Mouse (Mus musculus) midbrain, embryonic 16.5 days (tissue): ENCODE data around the gene Strc. TPM values are rescaled to one million over a fixed set of nuclear protein-coding genes. Genes with fewer than 3 reads are reported as not detected.

Source experiments
- ATAC-seq: fragments of 200-750 bp; cut with Nextera tagmentation; 2 replicates; pipeline ENCODE4 v1.8.0; 2017; ENCODE audit warnings: moderate TSS enrichment
- H3K27ac ChIP-seq: fragments of 300-500 bp; sonication (generic); 2 replicates; pipeline ENCODE4 v1.5.1; 2014; ENCODE audit warnings: mild to moderate bottlenecking, low read length, mixed read lengths
- H3K27me3 ChIP-seq: fragments of 300-500 bp; sonication (generic); 2 replicates; pipeline ENCODE4 v1.6.1; 2014; ENCODE audit warnings: low read depth, low read length, mixed read lengths; ENCODE audit not compliant: control insufficient read depth, insufficient read depth
- H3K36me3 ChIP-seq: fragments of 300-500 bp; sonication (generic); 2 replicates; pipeline ENCODE4 v1.6.1; 2014; ENCODE audit warnings: mild to moderate bottlenecking, low read length, moderate library complexity, mixed read lengths; ENCODE audit not compliant: control insufficient read depth, insufficient read depth
- H3K4me1 ChIP-seq: fragments of 300-500 bp; sonication (generic); 2 replicates; pipeline ENCODE4 v1.6.1; 2014; ENCODE audit warnings: mild to moderate bottlenecking, low read length, mixed read lengths; ENCODE audit not compliant: control insufficient read depth, insufficient read depth
- H3K4me2 ChIP-seq: fragments of 300-500 bp; sonication (generic); 2 replicates; pipeline ENCODE4 v1.6.1; 2014; ENCODE audit warnings: mild to moderate bottlenecking, low read length, mixed read lengths
- H3K4me3 ChIP-seq: fragments of 300-500 bp; sonication (generic); 2 replicates; pipeline ENCODE4 v1.5.1; 2014; ENCODE audit warnings: low read depth, mild to moderate bottlenecking, low read length, moderate library complexity, mixed read lengths
- H3K9ac ChIP-seq: fragments of 300-500 bp; sonication (generic); 2 replicates; pipeline ENCODE4 v1.6.1; 2014; ENCODE audit warnings: low read depth, low read length, mixed read lengths
- H3K9me3 ChIP-seq: fragments of 300-500 bp; sonication (generic); replicated peaks from 2 replicates; pipeline ENCODE4 v1.6.1; 2014; ENCODE audit warnings: mild to moderate bottlenecking, low read length, mixed read lengths; ENCODE audit not compliant: control insufficient read depth, poor library complexity, severe bottlenecking
- WGBS: fragments of 180-500 bp; shearing (Covaris S2); extraction: QIAGEN DNeasy Blood & Tissue Kit; methylation state at CpG from one replicate; pipeline ENCODE4 v1.1.7; 2014; 5-methylcytosine and 5-hydroxymethylcytosine counted together
- polyA plus RNA-seq: library from polyadenylated mRNA; unstranded; fragments of >200 nt; fragmentation: Nextera tagmentation; extraction: Ambion mirVana; gene quantifications from 2 replicates; pipeline ENCODE4 v1.2.1, GENCODE M21; 2015

Strc gene
- polyA plus RNA-seq, 1 experiment from 2014 or later = 0.03 TPM

DNA sequence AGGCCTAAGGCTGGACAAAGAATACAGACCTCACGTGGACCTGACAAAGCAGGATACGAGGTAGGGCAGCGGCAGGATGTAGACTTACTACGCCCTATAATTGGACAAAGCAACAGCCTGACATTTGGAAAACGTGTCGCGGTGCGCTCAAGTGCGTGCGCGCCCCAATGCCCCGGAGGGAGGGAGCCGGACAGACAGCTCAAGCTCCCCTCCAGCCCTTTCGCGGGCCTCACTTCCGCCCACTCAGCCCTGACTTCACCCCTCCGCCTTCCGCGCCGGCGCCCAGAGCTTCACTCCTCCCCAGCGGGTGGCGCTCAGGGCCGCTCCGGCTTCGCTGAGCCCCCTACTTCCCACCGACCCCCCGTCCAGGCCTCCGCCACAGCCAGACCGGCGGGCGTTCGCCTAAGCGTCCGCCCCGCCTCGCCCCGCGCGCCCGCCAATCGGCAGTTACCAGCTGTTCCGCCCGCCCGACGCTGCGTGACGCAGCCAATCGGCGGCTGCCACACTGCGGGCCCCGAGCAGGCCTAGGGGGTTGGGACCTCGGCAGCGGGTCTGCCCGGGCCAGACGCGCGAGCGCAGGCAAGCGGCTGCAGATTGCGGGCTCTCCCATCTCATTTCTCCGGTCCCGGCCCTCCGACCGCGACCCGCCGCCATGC is 26.5 kb upstream of the Strc start, which contains the start of the genes Pdia3 and Catsper2:
Gene Pdia3 (plus strand): TSS at position 389 of the 656 bp plus-strand sequence.
Gene Catsper2 (minus strand): TSS at position 406 of the 656 bp plus-strand sequence.
- ATAC-seq = peak; percentile 99
- Histone ChIP-seq H3K4me1 (peaks cover 26% of the 10 kb centered on the region), H3K9ac (peak within 1 kb of the TSS; percentile 96), H3K9me3 (no peaks in the 10 kb centered on the region), H3K27me3 (no peaks in the 10 kb centered on the region), H3K4me3 (peak within 1 kb of the TSS; percentile 99), H3K27ac (peak within 1 kb of the TSS; percentile 94), H3K36me3 (no peaks in the 10 kb centered on the region), H3K4me2 (peak within 1 kb of the TSS; percentile 79)
- under 1% methylated on average over 66 of the region's 68 CpGs for WGBS

DNA sequence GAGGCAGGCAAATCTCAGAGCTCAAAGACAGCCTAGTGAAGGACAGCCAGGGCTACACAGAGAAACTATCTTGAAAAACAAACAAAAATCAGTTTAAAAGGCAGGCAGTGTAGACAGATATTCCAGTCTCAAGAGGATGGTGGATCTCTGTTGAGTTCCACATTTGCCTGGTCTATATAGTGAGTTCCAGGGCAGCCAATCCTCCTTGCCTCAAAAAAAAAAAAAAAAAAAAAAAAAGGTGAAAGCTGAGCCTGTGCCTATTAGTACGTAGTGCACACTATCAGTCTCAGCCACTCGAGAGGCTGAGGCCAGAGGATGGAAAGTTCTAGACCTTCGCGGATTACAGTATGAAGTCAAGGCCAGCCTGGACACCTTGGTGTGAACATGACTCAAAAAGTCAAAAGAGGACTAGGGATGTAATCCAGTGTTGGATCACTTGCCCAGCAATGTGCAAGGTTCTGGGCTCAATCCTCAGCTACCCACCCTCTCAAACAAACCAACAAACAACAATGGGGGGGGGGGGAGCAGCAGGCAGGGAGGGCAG is 25.9 kb upstream of the Strc start:
- Histone ChIP-seq H3K4me2 (peak overlapping the region; percentile 64), H3K9me3 (no peaks in the 10 kb centered on the region), H3K4me3 (peak overlapping the region; percentile 99), H3K36me3 (no peaks in the 10 kb centered on the region), H3K27ac (peak overlapping the region; percentile 94), H3K4me1 (peaks cover 26% of the 10 kb centered on the region), H3K9ac (peak overlapping the region; percentile 96), H3K27me3 (no peaks in the 10 kb centered on the region)
- WGBS = 11% methylated on average over 4 of the region's 4 CpGs
- peak; percentile 16; the same call in 1 of the 2 replicates for ATAC-seq

DNA sequence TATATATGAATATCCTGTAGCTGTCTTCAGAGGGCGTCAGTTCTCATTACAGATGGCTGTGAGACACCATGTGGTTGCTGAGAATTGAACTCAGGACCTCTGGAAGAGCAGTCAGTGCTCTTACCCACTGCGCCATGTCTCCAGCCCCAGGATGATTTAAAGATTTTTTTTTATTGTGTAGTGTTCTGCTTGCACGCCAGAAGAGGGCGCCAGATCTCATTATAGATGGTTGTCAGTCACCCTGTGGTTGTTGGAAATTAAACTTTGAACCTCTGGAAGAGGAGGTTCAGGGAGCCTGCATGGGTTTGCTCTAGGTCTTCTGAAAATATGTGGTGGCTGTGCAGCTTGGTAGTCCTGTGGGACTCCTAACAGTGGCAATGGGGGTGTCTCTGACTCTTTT is 21.2 kb upstream of the Strc start:
- H3K9ac ChIP-seq = no peak overlapping the region
- peaks cover 6% of the 10 kb centered on the region for H3K4me1 ChIP-seq
- no peak overlapping the region for H3K4me2 ChIP-seq
- H3K27ac ChIP-seq = no peak overlapping the region
- H3K27me3 ChIP-seq = no peaks in the 10 kb centered on the region
- ATAC-seq = no peak
- H3K9me3 ChIP-seq = no peaks in the 10 kb centered on the region
- H3K4me3 ChIP-seq = no peak overlapping the region
- 31% methylated on average over 4 of the region's 4 CpGs for WGBS
- H3K36me3 ChIP-seq = no peaks in the 10 kb centered on the region

DNA sequence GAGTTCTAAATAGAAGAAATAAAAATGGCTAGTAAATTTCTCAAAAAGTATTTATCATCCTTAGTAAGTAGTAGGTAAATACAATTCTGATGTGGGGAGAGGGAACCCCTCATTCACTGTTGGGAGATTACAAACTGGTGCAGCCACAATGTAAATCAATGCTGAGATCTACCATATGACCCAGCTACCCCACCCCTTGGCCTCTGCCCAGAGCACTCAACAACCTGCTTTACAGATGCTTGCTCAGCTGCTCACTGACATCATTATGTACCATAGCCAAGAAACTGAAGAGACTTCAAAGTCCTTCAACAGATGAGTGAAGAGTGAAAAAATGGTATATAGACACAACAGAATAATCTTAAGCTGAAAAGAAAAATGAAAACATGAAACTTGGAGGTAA is 16.3 kb upstream of the Strc start:
- Histone ChIP-seq H3K4me2 (no peak overlapping the region), H3K9ac (no peak overlapping the region), H3K27ac (no peak overlapping the region), H3K9me3 (no peaks in the 10 kb centered on the region), H3K36me3 (no peaks in the 10 kb centered on the region), H3K4me1 (no peaks in the 10 kb centered on the region), H3K27me3 (no peaks in the 10 kb centered on the region), H3K4me3 (no peak overlapping the region)
- ATAC-seq = no peak

DNA sequence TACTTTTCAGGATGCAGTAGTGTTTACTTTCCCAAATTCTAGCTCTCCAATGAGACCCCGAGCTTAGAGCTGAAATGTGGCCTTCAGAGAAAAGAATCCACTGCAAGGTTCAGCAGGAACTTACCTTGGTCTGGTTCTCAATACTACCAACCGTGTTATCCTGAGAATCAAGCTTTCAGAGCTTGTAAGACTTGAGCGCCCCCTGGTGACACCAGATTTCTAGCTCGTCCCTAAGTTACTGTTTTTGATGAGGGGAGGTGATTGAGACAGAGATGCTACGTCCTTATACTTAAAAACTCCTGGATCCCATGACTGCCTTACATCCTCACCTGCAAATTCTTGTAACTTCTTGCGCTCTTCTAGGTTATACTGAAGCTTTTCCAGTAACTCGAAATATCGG is 9.7 kb upstream of the Strc start:
- Histone ChIP-seq H3K4me1 (no peaks in the 10 kb centered on the region), H3K9me3 (no peaks in the 10 kb centered on the region), H3K4me2 (no peak overlapping the region), H3K4me3 (no peak overlapping the region), H3K27me3 (no peaks in the 10 kb centered on the region), H3K27ac (no peak overlapping the region), H3K9ac (no peak overlapping the region), H3K36me3 (no peaks in the 10 kb centered on the region)
- 14% methylated on average over 8 of the region's 8 CpGs for WGBS
- no peak for ATAC-seq

DNA sequence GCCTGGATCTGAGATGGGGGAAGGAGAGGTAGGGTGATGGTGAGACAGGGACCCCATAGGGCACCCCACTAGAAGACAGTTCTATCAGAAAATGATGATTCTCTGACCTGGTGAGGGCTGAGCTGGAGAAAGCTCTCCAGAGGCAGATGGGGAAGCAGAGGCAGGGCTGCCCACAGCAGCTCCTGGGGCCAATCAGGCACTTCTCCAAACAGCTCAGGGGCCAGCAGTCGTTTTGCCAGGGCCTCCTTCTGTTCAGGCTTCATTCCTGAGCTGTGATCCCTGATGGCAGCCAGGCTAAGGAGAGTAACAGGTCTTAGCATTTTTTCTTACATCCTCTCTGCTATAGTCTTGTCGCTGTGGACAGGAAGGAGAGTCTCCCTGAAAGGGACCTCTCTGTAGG is 12.2 kb downstream of the Strc start:
- no peak for ATAC-seq
- H3K4me1 ChIP-seq = no peaks in the 10 kb centered on the region
- no peak overlapping the region for H3K27ac ChIP-seq

DNA sequence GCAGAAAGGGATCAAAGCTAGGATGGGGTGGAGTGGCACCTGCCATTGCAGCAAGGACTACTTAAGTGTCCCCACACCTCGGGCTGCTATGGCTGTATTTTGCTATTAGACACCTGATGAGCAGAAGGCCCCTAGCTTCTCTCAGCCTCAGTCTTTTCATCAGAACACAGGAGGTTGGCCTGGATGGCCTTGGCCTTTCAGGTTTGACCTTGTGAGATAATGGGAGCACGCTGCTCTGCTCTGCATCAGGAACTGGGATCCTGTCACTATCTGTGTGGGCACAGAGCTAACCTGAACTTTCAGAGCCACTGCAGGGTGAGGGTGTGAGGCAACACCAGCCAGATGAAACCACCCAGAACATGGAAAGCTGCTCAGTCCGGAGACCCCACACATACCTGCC is 14.7 kb downstream of the Strc start:
- 76% methylated on average over 3 of the region's 3 CpGs for WGBS
- no peak overlapping the region for H3K27ac ChIP-seq
- H3K4me2 ChIP-seq = no peak overlapping the region
- no peak overlapping the region for H3K4me3 ChIP-seq
- ATAC-seq = no peak
- no peaks in the 10 kb centered on the region for H3K27me3 ChIP-seq
- no peaks in the 10 kb centered on the region for H3K36me3 ChIP-seq
- no peaks in the 10 kb centered on the region for H3K9me3 ChIP-seq
- H3K9ac ChIP-seq = no peak overlapping the region
- H3K4me1 ChIP-seq = no peaks in the 10 kb centered on the region

More for the DNA sequence above, 12.2 kb downstream of the Strc start:
- H3K4me3 ChIP-seq = no peak overlapping the region
- H3K4me2 ChIP-seq = no peak overlapping the region
- H3K9ac ChIP-seq = no peak overlapping the region
- no peaks in the 10 kb centered on the region for H3K36me3 ChIP-seq
- no peaks in the 10 kb centered on the region for H3K27me3 ChIP-seq
- WGBS = 59% methylated on average over 2 of the region's 2 CpGs
- H3K9me3 ChIP-seq = no peaks in the 10 kb centered on the region

DNA sequence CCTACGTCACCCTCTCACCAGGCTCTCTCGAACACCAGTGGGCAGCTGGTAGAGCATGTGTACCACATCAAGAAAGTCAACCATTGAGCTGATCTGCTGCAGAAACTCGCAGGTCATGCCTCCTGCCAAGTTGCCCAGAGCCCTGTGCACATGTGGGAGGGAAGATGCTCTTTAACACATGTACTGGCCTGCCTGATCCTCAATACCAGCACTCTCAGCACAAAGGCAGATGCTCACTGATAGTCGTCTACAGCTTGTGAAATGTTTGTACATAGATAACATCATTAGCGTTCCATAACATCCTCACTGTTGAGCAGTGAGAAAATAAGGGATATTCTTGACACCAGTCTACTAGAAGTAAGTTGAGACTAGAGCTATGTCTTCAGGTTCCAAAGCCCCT is 16.0 kb downstream of the Strc start:
- H3K27me3 ChIP-seq = no peaks in the 10 kb centered on the region
- no peak overlapping the region for H3K4me2 ChIP-seq
- no peaks in the 10 kb centered on the region for H3K36me3 ChIP-seq
- no peaks in the 10 kb centered on the region for H3K9me3 ChIP-seq
- no peaks in the 10 kb centered on the region for H3K4me1 ChIP-seq
- WGBS = 87% methylated on average over 5 of the region's 5 CpGs
- H3K4me3 ChIP-seq = no peak overlapping the region
- H3K27ac ChIP-seq = no peak overlapping the region
- H3K9ac ChIP-seq = no peak overlapping the region
- no peak for ATAC-seq

DNA sequence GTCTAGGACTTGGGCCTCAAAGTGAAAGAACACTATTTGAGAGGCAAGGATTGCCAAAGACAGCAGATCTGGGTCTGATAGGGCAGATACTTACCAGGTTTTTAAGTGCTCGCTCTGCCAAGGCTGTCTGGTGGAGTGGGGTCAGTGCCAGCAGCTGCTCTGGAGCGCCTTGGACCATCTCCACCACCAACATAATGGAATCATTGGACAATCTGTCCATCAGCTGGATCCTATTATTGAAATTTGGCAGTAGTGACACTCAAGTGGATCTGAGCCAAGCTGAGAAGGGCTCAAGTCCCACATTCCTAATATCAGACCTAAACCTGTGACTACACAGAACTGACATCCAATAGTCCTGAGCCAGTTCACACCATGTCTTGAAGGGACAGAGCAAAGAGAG is 18.1 kb downstream of the Strc start:
- no peaks in the 10 kb centered on the region for H3K4me1 ChIP-seq
- no peak overlapping the region for H3K4me3 ChIP-seq
- H3K4me2 ChIP-seq = no peak overlapping the region
- no peak overlapping the region for H3K27ac ChIP-seq
- H3K27me3 ChIP-seq = no peaks in the 10 kb centered on the region
- 72% methylated on average over 2 of the region's 2 CpGs for WGBS
- H3K9me3 ChIP-seq = no peaks in the 10 kb centered on the region
- H3K36me3 ChIP-seq = peaks cover 4% of the 10 kb centered on the region; the same call in 1 of the 2 replicates
- no peak overlapping the region for H3K9ac ChIP-seq
- ATAC-seq = no peak
